ENCODE assay signal across 21 mouse cellular contexts in the genomic region with DNA sequence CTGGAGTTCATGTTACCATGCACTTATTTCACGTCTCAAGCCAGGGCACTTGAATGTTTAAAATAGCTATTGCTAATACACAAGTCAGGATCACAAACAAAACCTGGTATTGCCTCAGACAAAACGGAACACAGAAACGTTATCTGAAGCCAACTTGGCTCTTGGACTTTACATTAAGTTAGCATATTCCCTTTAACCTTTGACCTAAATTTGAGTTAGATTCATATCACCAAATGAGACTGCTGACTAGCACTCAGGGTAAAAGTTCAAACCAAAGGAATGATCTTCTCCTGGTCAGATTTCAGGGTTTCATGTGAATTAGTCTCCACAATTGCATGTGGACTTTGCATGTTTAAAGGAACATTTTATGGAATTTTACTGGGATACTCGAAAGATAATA.
"Had no signal": no experiment of that assay in that cellular context is flagged by ENCODE, and none has a peak within 500 bp of the region (broad histone marks: within the 10 kb centered on the region; RNA-seq: fewer than 3 reads in every experiment).

No protein-coding gene starts in this region.

- H3K27me3 ChIP-seq: kidney, embryonic 15.5 days; limb, embryonic 13.5 days; liver, embryonic 15.5 days; midbrain, embryonic 12.5 days; midbrain, embryonic 15.5 days; neural tube, embryonic 12.5 days; neural tube, embryonic 15.5 days; stomach, embryonic 15.5 days had no signal

- H3K36me3 ChIP-seq: kidney, embryonic 15.5 days; limb, embryonic 10.5 days; limb, embryonic 13.5 days; liver, embryonic 15.5 days; midbrain, embryonic 12.5 days; midbrain, embryonic 15.5 days; neural tube, embryonic 12.5 days; neural tube, embryonic 15.5 days; stomach, embryonic 15.5 days had no signal

- H3K4me3 ChIP-seq: kidney, embryonic 15.5 days; limb, embryonic 10.5 days; limb, embryonic 13.5 days; liver, embryonic 15.5 days; midbrain, embryonic 12.5 days; midbrain, embryonic 15.5 days; neural tube, embryonic 12.5 days; neural tube, embryonic 15.5 days; stomach, embryonic 15.5 days had no signal

- H3K4me1 ChIP-seq: kidney, embryonic 15.5 days; neural tube, embryonic 12.5 days; stomach, embryonic 15.5 days had no signal

- H3K27ac ChIP-seq: kidney, embryonic 15.5 days; limb, embryonic 10.5 days; limb, embryonic 13.5 days; liver, embryonic 15.5 days; macrophage; midbrain, embryonic 12.5 days; midbrain, embryonic 15.5 days; neural tube, embryonic 12.5 days; neural tube, embryonic 15.5 days; stomach, embryonic 15.5 days had no signal

- H3K9ac ChIP-seq: kidney, embryonic 15.5 days; limb, embryonic 13.5 days; liver, embryonic 15.5 days; lung, embryonic 14.5 days; midbrain, embryonic 12.5 days; midbrain, embryonic 15.5 days; neural tube, embryonic 12.5 days; neural tube, embryonic 15.5 days; stomach, embryonic 15.5 days had no signal

- DNase-seq: kidney, adult 11 months; kidney, adult 8-10 months; kidney, postnatal 10 days; kidney, postnatal 36 days; lung, embryonic 14.5 days; right cerebral cortex, adult 18-20 months; right cerebral cortex, postnatal 14 days; right cerebral cortex, postnatal 4 days; spleen, adult 18-20 months; thymus, adult 18-20 months; thymus, postnatal 36 days had no signal
